Mouse (Mus musculus): Measurements from ENCODE around the gene Gm20388.

Gene Gm20388

DNA sequence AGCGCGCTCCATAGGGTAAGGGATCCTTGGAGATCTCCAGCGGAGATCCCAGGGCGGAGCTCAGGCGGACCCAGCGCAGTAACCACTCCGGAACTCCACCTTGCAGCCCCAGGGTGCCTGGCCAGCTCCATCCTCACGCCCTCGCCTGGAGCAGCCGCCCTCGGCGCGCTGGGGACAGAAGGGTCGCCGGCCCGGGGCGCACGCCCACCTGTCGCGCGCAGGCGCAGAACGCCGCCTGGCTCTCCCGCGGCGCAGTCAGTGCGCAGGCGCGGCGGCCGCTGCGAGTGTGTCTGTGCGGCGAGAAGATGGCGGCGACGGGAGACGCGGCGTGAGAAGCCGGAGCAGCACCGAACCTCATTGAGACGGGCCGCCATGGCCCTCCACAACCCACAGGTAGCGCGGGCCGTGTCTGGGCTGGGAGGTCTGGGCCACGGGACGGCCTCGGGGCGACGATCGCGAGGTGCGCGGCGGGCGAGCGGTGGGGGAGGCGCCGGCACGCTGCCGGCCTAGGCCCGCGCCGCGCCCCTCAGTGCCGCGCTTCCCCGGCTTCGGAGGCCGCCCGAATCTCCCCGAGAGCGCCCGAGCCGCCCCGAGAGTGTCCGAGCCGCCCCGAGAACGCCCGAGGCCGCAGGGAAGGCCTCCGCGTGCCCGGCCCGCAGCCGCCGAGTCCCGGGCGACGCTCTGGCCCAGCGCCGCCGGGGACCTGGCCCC is at the start of gene Gm20388:
Gene Gm20388, plus strand, starts transcription at position 295 of the 711 bp plus-strand sequence.
- DNase-seq (ENCODE audit: extremely low spot score, low read depth, low spot score), result no peak

DNA sequence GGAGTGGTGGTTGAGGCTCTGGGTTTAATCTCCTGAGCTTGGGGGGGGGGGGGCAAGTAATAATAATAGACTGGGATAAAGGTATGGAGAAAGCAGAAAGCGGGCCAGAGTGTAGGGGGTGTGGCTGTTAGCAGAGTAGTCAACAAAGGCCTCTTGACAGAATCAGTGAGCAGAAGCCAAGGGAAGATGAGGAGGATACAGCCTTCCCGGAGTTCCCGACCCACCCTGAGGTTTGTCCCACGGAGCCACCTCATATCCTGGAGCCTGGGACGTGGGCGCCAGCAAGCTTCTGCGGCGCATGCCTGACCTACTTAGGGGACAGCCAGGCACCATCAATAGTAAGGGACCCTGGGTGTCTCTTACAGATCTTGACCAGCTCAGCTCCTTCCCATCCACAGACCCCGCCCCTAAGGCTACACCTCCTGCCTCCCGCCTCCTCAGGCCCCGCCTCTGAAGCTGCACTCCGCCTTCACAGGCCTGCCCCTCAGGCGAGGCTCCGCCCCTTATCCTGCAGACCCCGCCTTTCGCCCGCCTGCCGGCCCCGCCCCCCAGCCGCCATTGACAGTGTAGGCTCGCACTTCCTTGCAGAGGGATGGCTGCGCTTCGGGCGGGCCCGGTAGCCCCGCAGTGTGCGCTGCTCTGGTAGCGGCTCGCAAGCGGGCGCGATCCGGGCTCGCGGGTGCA is 48.8 kb upstream of the Gm20388 start, which contains the start of gene Klhl36:
Gene Klhl36, plus strand, starts transcription at position 561 of the 684 bp plus-strand sequence.
- peak; percentile 54 for DNase-seq (ENCODE audit: extremely low spot score, low read depth, low spot score)

DNA sequence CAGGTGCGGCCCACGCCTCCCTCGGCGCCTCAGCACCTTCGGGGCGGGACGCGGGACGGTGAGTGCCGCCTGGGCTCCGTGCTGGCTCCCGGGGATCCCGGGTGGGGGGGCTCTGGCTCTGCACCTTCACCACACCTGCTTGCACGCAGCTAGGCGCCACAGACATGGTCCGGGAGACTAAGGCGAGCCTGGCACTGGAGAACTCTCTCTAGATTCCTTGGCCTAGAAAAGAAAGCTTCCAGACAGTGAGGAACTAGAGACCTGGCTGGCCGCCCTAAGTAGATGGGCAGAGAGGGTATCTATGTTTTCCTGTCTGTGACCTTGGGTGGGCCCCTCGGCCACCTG is 48.3 kb upstream of the Gm20388 start:
- no peak for DNase-seq (ENCODE audit: extremely low spot score, low read depth, low spot score)

DNA sequence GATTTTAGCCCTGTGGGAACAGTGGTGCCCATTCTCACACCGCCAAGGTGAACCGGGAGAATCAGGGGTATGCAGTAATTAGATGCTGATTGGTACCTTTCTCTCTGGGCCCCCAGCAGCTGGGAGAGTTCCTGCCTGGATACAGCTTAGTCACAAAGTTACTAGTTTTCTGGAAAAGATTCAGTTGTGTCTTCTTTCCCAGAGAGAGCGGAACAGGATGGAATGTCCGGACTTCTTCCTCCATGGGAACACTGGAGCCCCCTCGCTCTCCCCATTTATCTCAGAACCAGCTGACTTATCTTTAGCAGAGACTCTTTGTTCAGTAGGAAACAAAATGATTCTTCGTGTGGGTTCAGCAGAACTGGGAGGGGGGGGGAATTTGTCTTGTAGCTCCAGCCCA is 47.9 kb upstream of the Gm20388 start:
- no peak for DNase-seq (ENCODE audit: extremely low spot score, low read depth, low spot score)

DNA sequence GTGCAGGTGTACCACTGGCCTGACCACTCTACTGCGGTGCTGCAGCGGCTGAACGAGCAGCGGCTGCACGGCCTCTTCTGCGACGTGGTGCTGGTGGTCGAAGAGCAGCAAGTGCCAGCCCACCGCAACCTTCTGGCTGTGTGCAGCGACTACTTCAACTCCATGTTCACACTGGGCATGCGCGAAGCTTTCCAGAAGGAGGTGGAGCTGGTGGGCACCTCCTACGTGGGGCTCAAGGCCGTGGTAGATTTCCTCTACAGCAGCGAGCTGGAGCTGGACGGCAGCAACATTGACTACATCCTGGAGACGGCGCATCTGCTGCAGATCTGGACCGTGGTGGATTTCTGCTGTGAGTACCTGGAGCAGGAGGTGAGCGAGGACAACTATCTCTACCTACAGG is 41.0 kb upstream of the Gm20388 start:
- no peak for DNase-seq (ENCODE audit: extremely low spot score, low read depth, low spot score)

DNA sequence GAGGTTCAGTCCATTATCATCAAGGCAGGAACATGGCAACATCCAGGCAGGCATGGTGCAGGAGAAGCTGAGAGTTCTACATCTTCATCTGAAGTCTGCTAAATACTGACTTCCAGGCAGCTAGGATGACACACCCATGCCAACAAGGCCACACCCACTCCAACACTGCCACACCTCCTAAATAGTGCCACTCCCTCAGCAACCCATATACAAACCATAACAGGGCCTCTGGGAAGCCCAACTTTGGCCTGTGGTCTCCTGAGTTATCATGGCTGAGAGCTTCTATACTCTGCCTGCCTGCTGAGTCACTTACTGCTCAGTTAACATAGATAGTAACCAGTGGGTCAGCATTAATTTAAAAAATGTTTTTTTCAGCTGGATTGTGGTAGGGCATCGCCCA is 37.5 kb upstream of the Gm20388 start:
- DNase-seq (ENCODE audit: extremely low spot score, low read depth, low spot score), result no peak

DNA sequence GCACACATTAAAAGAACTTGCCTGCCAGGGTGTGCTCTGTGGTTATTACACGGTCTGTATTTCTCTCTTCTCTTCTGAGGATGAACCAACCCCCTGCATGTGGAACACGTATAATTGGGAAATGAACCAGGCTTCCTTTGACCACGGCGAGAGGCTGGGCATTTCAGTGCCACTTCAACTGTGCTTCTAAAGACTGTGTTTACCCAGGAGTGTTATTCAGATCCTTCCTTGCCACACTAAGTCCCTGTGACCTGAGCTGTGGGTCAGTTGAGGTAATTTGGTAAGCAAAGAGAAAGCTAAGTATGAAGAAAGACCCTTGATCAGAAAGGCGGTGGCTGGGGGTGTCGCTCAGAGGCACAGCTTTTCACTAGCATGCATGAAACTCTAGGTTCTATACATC is 29.3 kb upstream of the Gm20388 start:
- no peak for DNase-seq (ENCODE audit: extremely low spot score, low read depth, low spot score)

DNA sequence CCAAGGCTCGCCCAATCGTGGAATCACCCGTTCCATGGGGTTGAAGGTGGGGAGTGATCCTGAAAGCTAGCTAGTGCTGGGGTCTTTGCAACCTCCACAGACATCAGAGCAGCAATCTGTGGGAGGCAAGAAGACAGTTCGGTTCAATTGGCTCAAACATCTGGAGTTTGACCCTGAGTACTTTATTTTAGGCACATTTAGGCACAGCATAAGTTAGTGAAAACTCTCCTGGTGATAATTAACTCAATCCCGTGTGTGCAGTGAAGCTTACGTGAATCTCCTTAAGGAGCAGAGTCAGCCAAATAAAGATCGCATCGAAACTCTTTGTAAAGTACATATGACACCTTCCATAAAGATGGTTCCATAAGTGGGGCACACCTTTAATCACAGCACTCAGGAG is 28.7 kb upstream of the Gm20388 start:
- no peak for DNase-seq (ENCODE audit: extremely low spot score, low read depth, low spot score)

DNA sequence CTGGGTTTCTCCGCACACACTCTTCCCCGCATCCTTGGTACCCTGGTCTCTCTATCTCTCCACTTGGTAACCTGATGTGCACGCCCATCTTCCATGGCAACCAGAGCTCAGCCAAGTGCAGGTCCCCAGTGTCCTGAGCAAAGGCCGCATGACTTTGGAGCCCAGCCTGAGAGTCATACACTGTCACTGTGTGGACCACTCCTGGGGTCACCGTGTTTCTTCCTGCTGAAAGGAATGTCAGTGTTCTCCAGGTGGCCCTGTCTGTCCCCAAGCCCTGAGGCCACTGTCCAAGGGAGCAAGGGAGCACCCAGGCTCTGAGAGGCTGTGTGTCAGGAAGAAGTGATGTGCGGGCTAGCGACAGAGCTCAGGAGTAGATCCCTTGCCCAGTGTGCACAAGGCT is 27.4 kb upstream of the Gm20388 start:
- DNase-seq (ENCODE audit: extremely low spot score, low read depth, low spot score), result no peak

DNA sequence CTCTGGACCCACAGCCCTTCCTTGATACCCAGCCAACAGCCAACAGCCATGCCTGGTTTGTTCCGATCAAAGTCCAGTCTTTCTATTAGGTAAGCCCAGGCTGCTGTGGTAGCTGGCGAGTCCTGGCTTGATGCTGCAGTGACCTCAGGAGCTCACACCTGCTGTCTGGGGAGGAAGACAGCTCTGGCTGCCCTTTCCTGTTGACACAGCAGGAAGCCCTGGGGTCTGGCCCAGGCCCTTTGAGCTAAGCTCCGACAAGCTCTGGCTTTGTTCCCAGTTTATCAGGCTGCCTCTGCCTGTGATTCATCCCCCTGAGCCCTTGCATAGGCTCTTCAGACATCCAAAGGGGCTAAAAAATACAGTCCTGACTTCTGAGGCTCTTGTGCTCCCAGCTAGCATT is 25.0 kb upstream of the Gm20388 start:
- DNase-seq (ENCODE audit: extremely low spot score, low read depth, low spot score), result no peak

DNA sequence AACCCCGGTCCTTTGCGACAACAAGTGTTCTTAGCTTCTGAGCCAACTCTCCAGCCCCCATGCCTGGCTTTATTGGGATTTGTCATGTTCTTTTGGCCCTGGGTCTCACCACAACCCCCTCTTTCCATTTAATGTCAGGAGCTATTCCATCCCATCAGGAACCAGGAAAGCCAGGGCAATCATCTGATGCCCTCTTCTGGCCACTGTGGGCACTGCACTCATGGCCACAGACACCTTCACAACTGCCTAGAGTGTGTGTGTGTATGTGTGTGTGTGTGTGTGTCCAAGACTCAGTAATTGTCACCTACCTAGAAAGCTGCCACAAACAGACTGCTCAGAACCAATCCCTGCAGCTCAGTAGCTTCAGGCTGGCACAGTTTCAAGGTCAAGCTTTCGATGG is 23.5 kb upstream of the Gm20388 start:
- DNase-seq (ENCODE audit: extremely low spot score, low read depth, low spot score), result no peak

DNA sequence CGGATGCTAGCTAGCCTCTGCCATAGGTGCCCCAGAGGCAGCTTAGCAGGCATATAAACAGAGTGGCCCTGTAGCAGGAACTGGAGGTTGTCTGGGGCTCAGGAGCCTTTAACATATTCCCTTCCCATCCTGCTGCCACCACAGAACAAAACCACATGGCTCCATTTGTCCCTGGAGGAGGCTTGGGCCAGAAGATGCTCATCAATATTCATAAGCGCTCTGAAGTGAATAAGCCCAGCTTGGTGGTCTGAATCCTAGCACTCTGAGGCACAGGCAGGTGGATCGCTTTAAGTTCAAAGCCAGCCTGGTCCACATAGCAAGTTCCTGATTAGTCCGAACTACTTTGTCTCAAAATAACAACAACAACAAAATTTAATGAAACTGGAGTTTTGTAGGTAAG is 22.6 kb upstream of the Gm20388 start:
- DNase-seq (ENCODE audit: extremely low spot score, low read depth, low spot score), result no peak

DNA sequence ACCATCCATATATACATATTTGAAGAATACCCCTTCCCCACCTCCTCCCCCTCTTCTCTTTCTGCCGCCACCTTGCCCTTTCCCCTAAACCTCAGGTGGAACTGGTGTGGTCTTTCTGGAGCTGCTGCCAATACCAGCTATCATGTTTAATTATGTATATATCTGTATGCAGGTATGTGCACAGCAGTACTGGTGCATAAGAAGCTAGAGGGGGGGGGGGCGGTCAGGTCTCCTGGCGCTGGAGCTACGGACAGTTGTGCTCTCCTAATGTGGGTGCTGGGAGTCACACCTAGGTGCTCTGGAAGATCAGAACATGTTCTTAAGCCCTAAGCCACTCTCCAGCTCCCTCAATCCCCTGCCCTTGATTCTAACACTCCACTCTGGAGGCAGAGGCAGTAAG is 13.6 kb upstream of the Gm20388 start:
- DNase-seq (ENCODE audit: extremely low spot score, low read depth, low spot score), result no peak

DNA sequence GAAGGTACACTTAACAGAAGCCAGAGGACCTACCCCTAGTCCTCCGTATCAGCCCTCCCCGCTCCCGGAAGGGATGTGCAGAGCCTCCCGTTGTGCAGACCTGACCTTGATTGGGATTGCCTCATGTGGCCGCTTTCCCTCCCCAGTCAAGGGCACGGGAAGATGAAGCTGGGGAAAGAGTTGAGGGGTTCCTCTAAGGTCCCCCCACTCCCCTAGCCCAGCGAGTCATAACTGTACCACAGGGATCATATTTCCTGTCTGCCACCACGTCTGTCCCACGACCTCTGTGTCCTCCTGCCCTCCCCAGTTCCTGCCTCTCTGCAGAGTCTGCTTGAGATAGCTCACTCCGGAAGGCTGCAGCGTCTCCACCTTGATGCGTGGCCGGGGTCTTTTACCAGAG is 12.7 kb upstream of the Gm20388 start:
- DNase-seq (ENCODE audit: extremely low spot score, low read depth, low spot score), result no peak

DNA sequence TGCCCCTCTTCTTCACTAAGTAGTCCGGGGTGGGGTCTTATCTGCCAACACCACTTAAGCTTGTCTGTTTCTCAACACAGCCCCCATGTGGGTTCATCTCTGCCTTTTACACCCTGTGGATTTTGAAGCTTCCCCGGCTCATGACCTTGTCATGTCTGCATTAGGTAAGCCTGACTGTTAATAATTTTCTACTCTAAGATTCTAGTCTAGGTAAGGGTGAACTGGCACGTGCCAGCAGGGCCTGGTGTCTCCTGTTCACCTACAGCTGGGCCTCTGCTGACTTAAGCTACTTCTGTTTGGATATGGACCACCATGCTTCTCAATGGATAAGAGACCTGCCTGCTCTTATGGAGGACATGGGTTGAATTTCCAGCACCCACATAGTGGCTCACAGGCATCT is 9.3 kb upstream of the Gm20388 start:
- no peak for DNase-seq (ENCODE audit: extremely low spot score, low read depth, low spot score)

DNA sequence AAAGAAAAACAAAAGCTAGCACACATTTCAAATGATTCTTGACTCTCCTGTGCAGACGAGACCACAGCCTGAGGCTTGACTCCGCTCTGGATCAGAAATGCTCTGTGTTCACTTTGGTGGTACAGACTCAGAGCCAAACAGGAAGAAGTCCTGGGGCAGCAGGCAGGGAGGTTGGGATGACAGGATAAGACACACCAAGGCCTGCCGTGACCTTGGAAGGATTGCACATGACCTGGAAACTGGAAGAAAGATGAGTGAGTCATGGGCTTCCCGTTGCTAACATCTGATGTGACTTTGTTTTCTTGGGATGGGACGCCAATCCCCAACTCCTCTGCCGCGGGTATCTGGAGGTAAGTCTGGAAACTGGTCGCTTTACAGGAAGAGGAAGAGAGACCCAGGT is 8.7 kb upstream of the Gm20388 start:
- no peak for DNase-seq (ENCODE audit: extremely low spot score, low read depth, low spot score)

DNA sequence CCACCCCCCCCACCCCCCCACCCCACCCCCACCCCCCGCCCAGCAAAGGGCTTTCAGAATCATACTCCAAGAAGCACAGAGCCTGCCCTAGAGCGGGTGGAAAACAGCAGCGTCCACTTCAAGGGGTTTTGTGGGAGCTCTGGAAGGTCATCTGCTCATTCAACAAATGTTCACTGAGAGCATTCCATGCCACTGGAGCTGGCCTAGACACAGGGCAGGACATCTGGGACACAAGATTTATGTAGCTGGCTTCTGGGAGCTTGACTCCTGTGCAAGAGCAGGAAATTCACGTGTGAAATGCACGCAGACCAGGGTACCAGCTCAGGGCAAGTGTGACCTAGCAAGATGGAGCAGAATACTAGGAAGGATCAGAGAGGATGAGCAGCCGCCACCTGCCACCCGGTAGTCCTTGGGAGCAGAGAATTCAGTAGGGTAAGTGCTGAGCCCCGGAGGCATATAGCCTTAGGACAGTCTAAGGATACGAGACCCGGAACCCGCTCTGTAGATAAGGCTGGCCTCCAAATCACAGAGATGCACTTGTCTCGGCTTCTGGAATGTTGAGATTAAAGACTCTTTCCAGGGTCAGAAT is 6.2 kb upstream of the Gm20388 start:
- DNase-seq (ENCODE audit: extremely low spot score, low read depth, low spot score), result no peak

DNA sequence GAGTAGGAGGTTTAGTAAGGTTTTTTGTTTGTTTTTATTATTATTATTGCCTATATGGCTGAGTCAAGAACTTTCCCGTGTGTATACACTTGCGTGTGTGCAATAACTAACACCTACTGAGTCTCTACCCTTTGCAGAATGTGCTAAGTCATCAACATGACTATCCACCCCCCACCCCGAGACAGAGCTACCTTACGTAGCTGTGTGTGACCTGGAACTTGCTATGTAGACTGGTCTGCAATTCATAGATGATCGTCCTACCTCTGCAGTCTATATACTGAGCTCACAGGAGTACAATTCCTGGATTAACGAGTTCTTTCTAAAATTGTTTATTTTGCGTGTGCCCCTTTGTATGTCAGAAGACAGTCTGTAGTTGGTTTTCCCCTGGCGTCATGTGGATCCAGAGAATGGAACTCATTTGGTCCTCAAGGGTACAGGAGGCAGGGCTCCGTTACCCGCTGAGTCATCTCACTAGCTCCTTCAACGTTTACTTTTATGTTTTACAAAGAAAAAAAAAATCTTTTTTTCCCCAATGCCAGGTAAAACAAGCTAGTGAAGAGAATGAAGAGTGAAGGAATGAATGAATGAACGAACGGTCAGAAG is 596 bp upstream of the Gm20388 start, which contains the start of gene Usp10:
Gene Usp10, plus strand, starts transcription at position 417 of the 603 bp plus-strand sequence.
- no peak for DNase-seq (ENCODE audit: extremely low spot score, low read depth, low spot score)

DNA sequence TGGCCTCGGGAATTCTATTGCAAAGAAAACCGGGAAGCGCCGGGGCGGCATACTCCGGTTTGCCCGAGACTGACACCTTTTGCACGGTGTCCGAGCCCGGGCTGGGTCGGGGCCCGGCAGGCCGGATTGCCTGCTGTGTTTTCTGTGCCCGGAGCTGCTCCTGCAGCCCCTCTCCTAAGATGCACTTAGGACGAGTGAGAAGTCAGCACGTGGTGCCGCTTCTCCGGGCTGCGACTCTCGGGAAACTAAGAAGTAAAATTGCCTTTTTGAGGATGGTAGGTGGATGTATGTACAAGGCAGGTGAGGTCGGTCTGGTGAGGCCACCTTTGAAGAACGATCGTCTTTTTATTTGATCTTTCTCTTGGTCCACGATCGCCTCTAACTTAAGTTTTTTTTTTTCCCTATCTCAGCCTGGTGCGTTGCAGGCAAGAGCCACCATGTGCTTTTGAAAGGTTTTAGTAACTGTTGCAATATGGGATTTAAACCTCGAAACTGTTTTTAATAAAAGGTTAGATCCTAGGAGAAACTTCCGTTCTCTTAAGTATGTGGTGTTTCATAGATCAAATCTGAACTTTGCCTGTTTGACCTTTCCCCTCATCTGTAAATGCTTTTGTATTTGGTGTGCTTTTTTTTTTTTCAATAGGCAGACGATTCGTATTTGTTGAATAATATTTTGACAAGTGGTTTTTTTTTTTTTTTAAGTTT is 769 bp downstream of the Gm20388 start:
- no peak for DNase-seq (ENCODE audit: extremely low spot score, low read depth, low spot score)

DNA sequence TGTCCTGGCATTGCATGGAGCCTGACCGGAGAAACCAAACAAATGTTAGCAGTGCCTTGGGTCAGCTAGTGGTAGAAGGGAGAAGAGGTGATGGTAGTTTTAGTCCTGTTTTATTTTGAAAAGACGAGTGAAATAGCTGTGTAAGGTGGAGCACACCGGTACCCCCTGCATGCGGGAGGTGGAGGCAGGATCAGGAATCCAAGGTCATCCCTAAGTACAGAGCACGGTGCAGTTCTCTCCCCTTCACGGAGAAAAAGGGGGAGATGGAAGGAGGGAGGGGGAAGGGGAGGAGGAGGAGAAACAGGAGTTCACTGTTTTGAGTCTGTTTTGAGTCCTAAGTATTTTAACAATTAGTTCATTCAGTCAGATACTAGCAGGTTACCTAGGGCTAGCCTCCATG is 2.0 kb downstream of the Gm20388 start:
- no peak for DNase-seq (ENCODE audit: extremely low spot score, low read depth, low spot score)

DNA sequence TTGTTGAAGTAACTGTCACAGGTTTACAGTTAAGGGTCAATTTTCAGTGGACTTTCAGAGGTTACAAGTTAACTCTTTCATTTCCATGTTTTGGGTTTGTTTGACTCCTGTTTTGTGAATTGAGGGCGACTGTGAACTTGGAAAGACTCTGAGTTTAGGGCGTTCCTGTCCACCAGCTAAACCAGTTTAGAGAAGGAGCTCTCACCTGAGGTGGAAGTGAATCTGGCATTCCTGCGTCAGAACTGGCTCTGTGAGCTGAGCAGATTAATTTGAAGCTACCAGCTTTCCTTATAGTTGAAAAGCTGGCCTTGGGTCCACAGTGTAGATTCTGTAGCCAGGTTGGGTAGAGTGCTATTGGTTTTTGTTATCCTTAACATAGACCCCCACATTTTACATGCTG is 2.5 kb downstream of the Gm20388 start:
- DNase-seq (ENCODE audit: extremely low spot score, low read depth, low spot score), result no peak
